Mouse (Mus musculus) c-Kit-positive CD71-positive TER-119-positive erythroid progenitor cells, embryonic 14.5 days (primary cell): ENCODE measurements around the gene Cmtr1.
"Not testable (repeated sequence)": the region's sequence is repeated elsewhere in the genome, so short reads cannot be mapped to it uniquely, and the experiment has no call there.

ENCODE experiments used
- DNase-seq: peaks from one replicate; pipeline ENCODE4 v3.0.0-alpha.2; 2013; ENCODE audit warnings: low spot score

Gene Cmtr1

DNA sequence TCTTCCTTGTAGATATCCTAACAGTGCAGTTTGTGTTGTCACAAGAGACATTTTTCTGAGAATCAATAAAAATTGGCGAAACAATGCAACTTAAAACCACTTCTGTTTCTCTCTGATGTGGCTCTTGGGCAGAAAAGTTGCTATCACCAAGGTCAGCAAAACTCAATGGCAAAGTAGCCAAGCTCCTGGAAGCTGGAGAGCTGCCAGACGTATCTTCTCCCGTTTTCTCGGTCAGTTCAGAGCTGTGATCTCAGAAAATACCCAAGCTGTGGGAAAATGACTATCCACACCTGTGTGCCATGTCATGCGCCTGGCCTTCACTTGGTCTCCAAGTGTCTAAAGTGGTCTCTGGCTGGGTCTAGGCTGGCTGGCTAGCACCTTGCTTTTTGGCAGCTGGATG, 45.5 kb downstream of the Cmtr1 start:
- DNase-seq: no peak

GRCm38 (mm10) chr17:29706981-29707545, 46.7 kb downstream of the Cmtr1 start:
- DNase-seq: no peak

- DNase-seq: no peak
Observed at GRCm38 (mm10) chr17:29708783-29709182, 48.4 kb downstream of the Cmtr1 start.

GRCm38 (mm10) chr17:29710562-29711044, 50.2 kb downstream of the Cmtr1 start:
- DNase-seq: no peak

DNA sequence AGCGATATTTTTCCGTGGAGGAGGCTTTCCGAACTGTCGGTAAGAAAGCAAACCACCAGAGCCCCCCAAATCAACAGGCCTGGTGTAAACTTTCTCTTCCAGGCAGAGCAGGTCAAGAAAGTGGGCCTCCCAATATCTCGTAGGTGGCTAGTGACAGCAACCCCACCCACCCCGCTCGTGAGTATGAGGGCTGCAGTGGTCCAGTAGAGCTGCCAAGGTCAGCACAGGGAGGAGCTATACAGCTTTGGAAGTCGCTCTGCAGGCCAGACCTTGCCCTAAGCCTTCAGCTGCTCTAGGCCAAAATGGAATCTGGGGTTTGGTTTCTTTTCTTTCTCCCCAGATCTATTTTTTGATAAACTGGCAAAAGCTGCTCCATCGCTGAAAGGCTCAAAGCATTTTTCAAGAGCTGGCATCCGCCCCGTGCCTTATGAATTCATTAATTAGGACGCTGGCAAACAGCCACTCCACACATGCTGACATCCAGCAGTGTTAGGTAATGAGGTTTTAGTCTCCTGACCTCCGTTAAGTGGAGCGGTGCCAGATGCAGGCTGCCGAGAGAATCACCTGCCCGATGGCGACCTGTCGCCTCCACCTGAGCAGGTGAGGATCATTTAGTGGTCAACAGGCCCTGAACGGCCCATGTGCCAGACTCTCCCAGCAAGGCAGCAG, 50.8 kb downstream of the Cmtr1 start:
- DNase-seq: no peak

DNA sequence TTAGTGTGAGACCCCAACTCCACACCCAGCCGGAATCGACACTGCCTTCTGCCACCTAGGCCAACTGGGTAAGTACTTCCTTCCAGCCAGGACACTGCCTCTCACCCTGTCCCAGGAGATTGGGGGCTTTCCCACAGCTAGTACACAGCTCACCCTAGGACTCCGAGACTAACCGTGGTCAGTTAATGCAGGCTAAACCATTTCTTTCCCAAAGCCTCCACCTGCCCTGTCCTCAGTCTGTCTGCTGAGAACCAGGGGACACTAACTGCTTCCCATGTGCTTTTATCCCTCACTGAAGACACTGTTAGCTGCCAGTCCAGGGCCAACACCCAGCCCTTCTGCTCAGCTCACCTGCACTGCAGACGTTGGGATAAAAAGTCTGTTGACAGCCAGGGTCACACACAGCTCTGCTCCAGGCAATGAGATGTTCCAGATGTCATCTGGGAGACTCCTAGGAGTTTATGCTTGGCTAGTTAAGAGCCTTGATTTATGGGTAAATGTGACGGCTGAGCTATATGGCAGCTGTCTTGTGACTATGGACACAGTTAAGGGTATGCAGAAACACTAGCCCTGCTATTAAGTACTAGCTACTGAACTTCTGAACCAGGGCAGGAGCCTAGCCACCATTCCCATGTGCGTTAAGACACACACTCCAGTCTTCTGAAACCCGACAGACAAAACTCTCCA, 51.5 kb downstream of the Cmtr1 start:
- DNase-seq: no peak

- DNase-seq: no peak
Observed at GRCm38 (mm10) chr17:29712565-29712964, 52.2 kb downstream of the Cmtr1 start.

DNA sequence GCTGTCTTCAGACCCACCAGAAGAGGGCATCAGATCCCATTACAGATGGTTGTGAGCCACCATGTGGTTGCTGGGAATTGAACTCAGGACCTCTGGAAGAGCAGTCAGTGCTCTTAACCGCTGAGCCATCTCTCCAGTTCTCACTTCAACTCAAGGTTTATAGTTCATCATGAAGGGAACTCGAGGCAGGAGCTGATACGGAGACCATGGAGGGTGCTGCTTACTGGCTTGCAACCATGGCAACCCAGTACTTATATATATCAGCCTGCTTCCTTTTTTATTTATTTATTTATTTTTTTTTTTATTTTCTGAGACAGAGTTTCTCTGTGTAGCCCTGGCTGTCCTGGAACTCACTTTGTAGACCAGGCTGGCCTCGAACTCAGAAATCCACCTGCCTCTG, 53.3 kb downstream of the Cmtr1 start:
- not testable (repeated sequence) for DNase-seq

GRCm38 (mm10) chr17:29716732-29717445, 56.5 kb downstream of the Cmtr1 start, which contains the start of gene Ccdc167:
TSS of gene Ccdc167 (minus strand) at chr17:29717044.
- DNase-seq: peak; percentile 98

- no peak for DNase-seq
Observed at GRCm38 (mm10) chr17:29718660-29719059, 58.3 kb downstream of the Cmtr1 start.

- DNase-seq: no peak
Observed at GRCm38 (mm10) chr17:29719628-29720575, 59.5 kb downstream of the Cmtr1 start.

DNA sequence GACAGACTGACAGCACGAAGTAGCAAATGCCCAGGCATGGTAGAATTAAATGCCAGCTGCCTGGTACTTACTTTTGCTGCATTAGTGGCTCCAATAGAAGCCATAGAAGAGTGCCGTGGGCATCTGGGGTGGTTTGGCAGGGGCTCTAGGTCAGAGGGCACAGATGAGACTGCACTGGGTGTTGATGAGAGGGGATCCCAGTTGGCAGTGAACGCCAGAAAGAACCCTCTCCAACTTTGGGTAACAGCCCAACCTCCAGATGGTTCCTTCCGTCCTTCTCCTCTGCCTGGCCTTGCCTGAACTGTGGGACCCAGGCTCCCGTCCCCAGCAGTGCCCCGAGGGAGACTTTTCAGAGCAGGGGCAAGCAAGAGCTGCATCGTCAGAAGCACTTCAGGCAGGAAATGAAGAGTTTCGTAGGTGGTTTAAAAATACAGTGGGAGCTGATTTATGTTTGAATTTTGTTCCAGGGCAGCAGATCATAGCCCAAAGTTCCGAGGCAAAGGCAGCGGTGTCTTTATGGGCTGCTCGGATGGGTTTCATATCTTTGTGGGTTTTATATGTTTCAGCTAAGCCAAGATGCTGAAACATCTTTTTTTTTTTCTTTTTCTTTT, 60.5 kb downstream of the Cmtr1 start:
- no peak for DNase-seq

- DNase-seq: no peak
Observed at GRCm38 (mm10) chr17:29724610-29725009, 64.2 kb downstream of the Cmtr1 start.

- no peak for DNase-seq
Observed at GRCm38 (mm10) chr17:29725027-29725620, 64.7 kb downstream of the Cmtr1 start.

- no peak for DNase-seq
Observed at GRCm38 (mm10) chr17:29728082-29728481, 67.7 kb downstream of the Cmtr1 start.

DNA sequence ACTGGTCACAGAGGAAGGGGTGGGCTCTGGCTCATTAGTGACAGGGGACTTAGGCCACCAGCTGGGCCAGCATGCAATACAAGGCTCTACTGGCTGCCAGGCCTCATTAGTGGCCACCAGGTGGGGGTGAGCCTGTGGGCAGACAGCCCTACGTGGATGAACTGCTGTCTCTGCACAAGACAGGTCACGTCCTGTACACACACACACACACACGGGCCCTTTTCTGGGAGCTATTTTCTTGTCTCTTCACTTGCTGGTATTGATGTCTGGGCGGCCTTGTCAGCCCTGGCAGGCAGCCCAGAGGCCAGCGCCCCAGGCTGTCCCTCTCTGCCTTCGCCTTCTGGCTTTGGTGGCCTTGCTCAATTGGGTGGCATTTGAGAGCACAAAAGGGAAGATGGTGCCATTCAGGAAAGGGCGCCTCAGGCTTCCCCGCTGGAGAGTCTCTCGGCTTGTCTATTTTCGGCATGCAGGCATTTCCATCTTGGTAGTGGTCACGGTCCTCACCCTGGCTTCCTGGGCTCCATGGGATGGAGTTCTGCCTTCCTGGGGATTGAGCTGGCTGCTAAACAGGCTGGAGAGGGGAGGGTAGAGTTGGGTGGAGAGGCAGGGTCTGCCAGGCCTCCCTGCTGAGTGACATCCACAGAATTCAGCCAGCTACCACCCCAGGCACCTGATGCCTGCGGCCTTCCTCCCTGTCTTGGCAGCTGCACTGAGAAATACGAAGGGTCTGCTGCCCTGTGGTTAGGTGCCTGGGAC, 70.3 kb downstream of the Cmtr1 start:
- no peak for DNase-seq

GRCm38 (mm10) chr17:29731266-29731952, 71.0 kb downstream of the Cmtr1 start:
- DNase-seq: no peak

DNA sequence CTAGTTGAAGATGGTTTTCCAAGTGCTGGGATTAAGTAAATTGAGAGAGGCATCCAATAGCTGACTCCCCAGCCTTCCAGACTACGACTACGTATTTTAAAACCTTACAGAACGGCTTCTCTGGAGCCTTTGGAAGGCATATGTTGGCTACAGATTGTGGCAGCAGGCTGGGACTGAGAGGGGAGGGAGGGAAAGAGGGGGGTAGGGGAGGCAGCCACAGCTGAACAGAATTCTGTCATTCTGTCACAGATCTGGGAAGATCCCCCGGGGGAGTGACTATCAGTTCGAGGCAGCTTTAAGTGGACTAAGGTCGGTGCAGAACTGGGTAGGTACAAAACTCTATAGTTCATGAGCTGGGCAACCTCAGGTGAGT, 71.5 kb downstream of the Cmtr1 start:
- DNase-seq: no peak

DNA sequence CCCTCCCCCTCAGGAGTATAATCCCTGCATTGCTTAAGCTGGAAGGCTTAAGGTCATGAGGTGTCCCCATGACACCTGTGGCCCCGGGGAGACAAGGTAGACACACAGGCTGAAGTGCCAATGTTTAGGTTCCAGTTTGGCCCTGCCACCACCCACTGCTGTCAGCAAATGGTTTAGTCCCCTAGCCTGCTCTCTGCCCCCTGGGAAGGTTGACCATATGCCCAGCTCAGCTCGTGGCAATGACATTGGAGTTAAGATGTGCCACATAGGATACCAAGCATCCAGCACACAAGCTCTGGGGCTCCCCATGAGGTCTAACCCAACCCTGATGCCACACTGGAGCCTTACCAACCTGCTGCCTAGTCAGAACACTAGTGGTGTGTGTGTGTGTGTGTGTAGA, 72.1 kb downstream of the Cmtr1 start:
- no peak for DNase-seq
